Mouse (Mus musculus) C2C12 (cell line): Measurements from ENCODE around the gene Plxnb1.

ENCODE experiments used
- CTCF ChIP-seq: IDR thresholded peaks from one replicate; pipeline ENCODE4 v1.5.1; 2011; ENCODE audit not compliant: control insufficient read depth, insufficient read depth, insufficient read length
- MAX ChIP-seq: IDR thresholded peaks from one replicate; pipeline ENCODE4 v1.6.1; 2011; ENCODE audit warnings: mild to moderate bottlenecking, control low read depth

DNA sequence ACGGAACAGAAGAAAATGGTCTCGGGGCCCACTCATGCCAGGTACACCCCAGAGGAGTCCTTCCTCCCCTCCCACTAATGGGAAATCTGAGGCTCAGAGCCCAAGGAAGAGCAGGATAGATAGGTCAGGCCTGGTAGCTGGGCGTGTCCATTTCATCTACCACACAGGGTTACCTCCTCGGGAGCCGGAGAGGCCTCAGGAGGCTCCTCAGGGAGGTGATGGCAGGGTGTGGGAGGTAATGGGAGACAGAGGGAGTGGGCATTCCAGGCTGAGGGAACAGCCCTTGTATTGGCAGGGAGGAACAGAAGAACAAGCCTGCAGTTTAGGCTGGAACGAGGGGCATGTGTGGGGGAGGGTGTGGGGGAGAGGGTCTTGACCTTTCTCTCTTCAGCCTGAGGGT, 1.7 kb downstream of the Plxnb1 start:
- TF ChIP-seq MAX: no peak
- no peak for TF ChIP-seq CTCF
